Mouse (Mus musculus): ENCODE measurements at regions not wholly inside any gene's neighbourhood (a gene's known extent, or its start where the extent isn't known, plus 50 kb on each side); places are given as distances from the start of the nearest gene placed in this dataset.

- TF ChIP-seq POLR2A (IDR thresholded peaks at IDR 0.05; ENCODE audit: insufficient read depth, low read depth, low read length) (no peak), CTCF (IDR thresholded peaks at IDR 0.05) (no peak)
Observed at GRCm38 (mm10) chr5:82964513-82964912, 390.5 kb downstream of the Tecrl start.
